Mouse (Mus musculus): ENCODE measurements around the gene Prickle2. TPM values are rescaled to one million over a fixed set of nuclear protein-coding genes. Genes with fewer than 3 reads are reported as not detected.

Prickle2 gene
- polyA plus RNA-seq, 1 experiment, result 1.5 TPM

- Histone ChIP-seq H3K4me3 (ENCODE audit: control insufficient read depth, low read depth, low read length) (no peak overlapping the region), H3K4me1 (ENCODE audit: control insufficient read depth, insufficient read depth, low read length) (no peaks in the 10 kb centered on the region), H3K27ac (ENCODE audit: control insufficient read depth, insufficient read depth, low read depth, low read length) (no peak overlapping the region), H3K36me3 (ENCODE audit: control insufficient read depth, insufficient read depth, low read length) (no peaks in the 10 kb centered on the region), H3K27me3 (ENCODE audit: control insufficient read depth, insufficient read depth, low read length) (no peaks in the 10 kb centered on the region)
- no peak for TF ChIP-seq POLR2A (IDR thresholded peaks at IDR 0.05; ENCODE audit: control insufficient read depth, low read depth, low read length)
- TF ChIP-seq CTCF (IDR thresholded peaks at IDR 0.05; ENCODE audit: control insufficient read depth, insufficient read depth, insufficient replicate concordance, low read depth, low read length), result no peak
These were observed 81.6 kb downstream of the Prickle2 start for GRCm38 (mm10) chr6:92624306-92624705.

GRCm38 (mm10) chr6:92617183-92617582 is 88.8 kb downstream of the Prickle2 start:
- Histone ChIP-seq H3K4me3 (ENCODE audit: control insufficient read depth, low read depth, low read length) (no peak overlapping the region), H3K4me1 (ENCODE audit: control insufficient read depth, insufficient read depth, low read length) (no peaks in the 10 kb centered on the region), H3K27ac (ENCODE audit: control insufficient read depth, insufficient read depth, low read depth, low read length) (no peak overlapping the region), H3K27me3 (ENCODE audit: control insufficient read depth, insufficient read depth, low read length) (no peaks in the 10 kb centered on the region), H3K36me3 (ENCODE audit: control insufficient read depth, insufficient read depth, low read length) (no peaks in the 10 kb centered on the region)
- TF ChIP-seq CTCF (IDR thresholded peaks at IDR 0.05; ENCODE audit: control insufficient read depth, insufficient read depth, insufficient replicate concordance, low read depth, low read length) (no peak), POLR2A (IDR thresholded peaks at IDR 0.05; ENCODE audit: control insufficient read depth, low read depth, low read length) (no peak)

- no peak overlapping the region for H3K27ac ChIP-seq (ENCODE audit: control insufficient read depth, insufficient read depth, low read depth, low read length)
- no peak for TF ChIP-seq CTCF (IDR thresholded peaks at IDR 0.05; ENCODE audit: control insufficient read depth, insufficient read depth, insufficient replicate concordance, low read depth, low read length)
- no peak for TF ChIP-seq POLR2A (IDR thresholded peaks at IDR 0.05; ENCODE audit: control insufficient read depth, low read depth, low read length)
- H3K4me3 ChIP-seq (ENCODE audit: control insufficient read depth, low read depth, low read length), result no peak overlapping the region
- H3K36me3 ChIP-seq (ENCODE audit: control insufficient read depth, insufficient read depth, low read length), result no peaks in the 10 kb centered on the region
- no peaks in the 10 kb centered on the region for H3K4me1 ChIP-seq (ENCODE audit: control insufficient read depth, insufficient read depth, low read length)
- no peaks in the 10 kb centered on the region for H3K27me3 ChIP-seq (ENCODE audit: control insufficient read depth, insufficient read depth, low read length)
These were observed 91.2 kb downstream of the Prickle2 start for GRCm38 (mm10) chr6:92614771-92615170.

GRCm38 (mm10) chr6:92612151-92612769 is 93.7 kb downstream of the Prickle2 start:
- no peaks in the 10 kb centered on the region for H3K36me3 ChIP-seq (ENCODE audit: control insufficient read depth, insufficient read depth, low read length)
- H3K27ac ChIP-seq (ENCODE audit: control insufficient read depth, insufficient read depth, low read depth, low read length), result no peak overlapping the region
- H3K4me1 ChIP-seq (ENCODE audit: control insufficient read depth, insufficient read depth, low read length), result no peaks in the 10 kb centered on the region
- TF ChIP-seq CTCF (IDR thresholded peaks at IDR 0.05; ENCODE audit: control insufficient read depth, insufficient read depth, insufficient replicate concordance, low read depth, low read length) (no peak), POLR2A (IDR thresholded peaks at IDR 0.05; ENCODE audit: control insufficient read depth, low read depth, low read length) (no peak)
- H3K4me3 ChIP-seq (ENCODE audit: control insufficient read depth, low read depth, low read length), result no peak overlapping the region
- H3K27me3 ChIP-seq (ENCODE audit: control insufficient read depth, insufficient read depth, low read length), result no peaks in the 10 kb centered on the region

GRCm38 (mm10) chr6:92609682-92610235 is 96.2 kb downstream of the Prickle2 start:
- H3K4me1 ChIP-seq (ENCODE audit: control insufficient read depth, insufficient read depth, low read length), result no peaks in the 10 kb centered on the region
- H3K4me3 ChIP-seq (ENCODE audit: control insufficient read depth, low read depth, low read length), result no peak overlapping the region
- no peaks in the 10 kb centered on the region for H3K27me3 ChIP-seq (ENCODE audit: control insufficient read depth, insufficient read depth, low read length)
- TF ChIP-seq CTCF (IDR thresholded peaks at IDR 0.05; ENCODE audit: control insufficient read depth, insufficient read depth, insufficient replicate concordance, low read depth, low read length) (no peak), POLR2A (IDR thresholded peaks at IDR 0.05; ENCODE audit: control insufficient read depth, low read depth, low read length) (no peak)
- H3K36me3 ChIP-seq (ENCODE audit: control insufficient read depth, insufficient read depth, low read length), result no peaks in the 10 kb centered on the region
- H3K27ac ChIP-seq (ENCODE audit: control insufficient read depth, insufficient read depth, low read depth, low read length), result no peak overlapping the region

- no peak for TF ChIP-seq CTCF (IDR thresholded peaks at IDR 0.05; ENCODE audit: control insufficient read depth, insufficient read depth, insufficient replicate concordance, low read depth, low read length)
- no peak for TF ChIP-seq POLR2A (IDR thresholded peaks at IDR 0.05; ENCODE audit: control insufficient read depth, low read depth, low read length)
- no peaks in the 10 kb centered on the region for H3K36me3 ChIP-seq (ENCODE audit: control insufficient read depth, insufficient read depth, low read length)
- H3K27ac ChIP-seq (ENCODE audit: control insufficient read depth, insufficient read depth, low read depth, low read length), result no peak overlapping the region
- H3K4me3 ChIP-seq (ENCODE audit: control insufficient read depth, low read depth, low read length), result no peak overlapping the region
- no peaks in the 10 kb centered on the region for H3K27me3 ChIP-seq (ENCODE audit: control insufficient read depth, insufficient read depth, low read length)
- no peaks in the 10 kb centered on the region for H3K4me1 ChIP-seq (ENCODE audit: control insufficient read depth, insufficient read depth, low read length)
These were observed 96.9 kb downstream of the Prickle2 start for GRCm38 (mm10) chr6:92609078-92609477.

GRCm38 (mm10) chr6:92605156-92605555 is 100.8 kb downstream of the Prickle2 start:
- H3K4me1 ChIP-seq (ENCODE audit: control insufficient read depth, insufficient read depth, low read length), result no peaks in the 10 kb centered on the region
- TF ChIP-seq POLR2A (IDR thresholded peaks at IDR 0.05; ENCODE audit: control insufficient read depth, low read depth, low read length), result no peak
- no peak for TF ChIP-seq CTCF (IDR thresholded peaks at IDR 0.05; ENCODE audit: control insufficient read depth, insufficient read depth, insufficient replicate concordance, low read depth, low read length)
- no peak overlapping the region for H3K27ac ChIP-seq (ENCODE audit: control insufficient read depth, insufficient read depth, low read depth, low read length)

More at GRCm38 (mm10) chr6:92605156-92605555, 100.8 kb downstream of the Prickle2 start:
- H3K36me3 ChIP-seq (ENCODE audit: control insufficient read depth, insufficient read depth, low read length), result no peaks in the 10 kb centered on the region
- no peaks in the 10 kb centered on the region for H3K27me3 ChIP-seq (ENCODE audit: control insufficient read depth, insufficient read depth, low read length)
- no peak overlapping the region for H3K4me3 ChIP-seq (ENCODE audit: control insufficient read depth, low read depth, low read length)

All from testis, adult 2 months (tissue).